In the genomic region with DNA sequence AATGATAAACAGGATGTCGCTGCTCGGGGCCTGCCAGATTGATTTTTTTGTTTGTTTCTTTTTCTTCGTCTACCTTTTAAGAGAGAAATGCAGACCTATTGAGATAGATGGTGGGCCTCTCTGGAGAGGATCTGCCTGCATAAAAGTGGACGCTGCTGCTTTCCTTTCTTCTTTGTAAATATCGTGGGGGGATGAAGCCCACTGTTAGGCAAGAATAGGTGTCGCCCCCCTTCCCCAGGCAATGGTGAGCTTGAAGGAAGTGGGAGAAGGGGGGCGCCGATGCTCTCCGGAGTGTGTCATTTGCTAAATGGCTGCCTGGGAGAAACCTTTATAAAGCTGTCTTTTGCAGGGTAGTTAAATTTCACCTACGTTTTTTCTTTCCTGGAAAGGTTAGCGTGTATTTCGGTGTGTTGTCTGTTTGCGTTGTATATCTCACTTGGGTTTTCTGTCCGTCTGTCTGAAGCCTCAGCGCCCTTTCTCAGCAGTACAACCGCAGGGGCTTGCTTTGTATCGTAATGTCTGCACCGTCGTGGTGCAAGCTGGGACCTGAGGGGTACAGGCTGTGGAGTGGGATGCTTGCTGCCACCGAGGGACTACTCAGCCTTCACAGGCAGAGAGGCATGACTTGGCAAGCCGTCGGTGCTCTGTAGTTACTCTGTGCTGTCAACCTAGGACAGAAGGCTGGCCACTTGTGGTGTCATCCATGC, we compare ENCODE assay signal across 8 mouse cellular contexts. TPM values are rescaled to one million over a fixed set of nuclear protein-coding genes. Genes with fewer than 3 reads are reported as not detected.
DNase-seq lines count a peak whose midpoint lies in the region; ATAC-seq and TF ChIP-seq lines count a peak whose summit lies in the region.

No protein-coding gene starts in this region.

- H3K79me3 ChIP-seq in C2C12 (ENCODE audit: low read depth), result peaks cover 56% of the 10 kb centered on the region

- peak; percentile 63 to 68 for DNase-seq in cerebellum, adult 18-20 months
- DNase-seq in liver, result peak; percentile 72
- peak; percentile 43 to 60 for DNase-seq in natural killer cell, adult 2 months (ENCODE audit: low spot score in 2 of 2)
- no peak for DNase-seq in ovary, postnatal 14 days (ENCODE audit: low spot score)

- H3K79me2 ChIP-seq in C2C12 (ENCODE audit: control insufficient read depth, insufficient read depth), result peaks cover 58% of the 10 kb centered on the region

- peak overlapping the region; percentile 68 for H3K4me3 ChIP-seq in C2C12 (ENCODE audit: insufficient read depth, poor library complexity, severe bottlenecking)

- H3K27me3 ChIP-seq in C2C12 (ENCODE audit: control insufficient read depth, insufficient read depth, insufficient read length), result no peaks in the 10 kb centered on the region

- H3ac ChIP-seq in C2C12 (ENCODE audit: control insufficient read depth, insufficient read length, low read depth), result peak overlapping the region; percentile 100

- H3K36me3 ChIP-seq in C2C12 (ENCODE audit: control insufficient read depth, insufficient read depth), result peaks cover 14% of the 10 kb centered on the region

- no peak for TF ChIP-seq CTCF in C2C12 (IDR thresholded peaks at IDR 0.05; ENCODE audit: control insufficient read depth, insufficient read depth, insufficient read length)

- ATAC-seq in cerebellum, adult (ENCODE audit: insufficient number of reproducible peaks, low FRiP score, low TSS enrichment), result no peak
- peak; percentile 40 for ATAC-seq in common myeloid progenitor, adult 5-6 weeks (replicated peaks; ENCODE audit: low read depth, poor library complexity, severe bottlenecking)
- peak; percentile 27 to 36; a peak in 3 of 4 replicates for ATAC-seq in hematopoietic stem cell, adult 5-6 weeks (replicated peaks in 1 of 2; ENCODE audit: insufficient read depth in 1 of 2, low FRiP score in 2 of 2, low TSS enrichment in 1 of 2, low read depth in 1 of 2, poor library complexity in 2 of 2, severe bottlenecking in 2 of 2)

TF ChIP-seq in C2C12, 6 proteins besides CTCF, POLR2A, EP300 and RAD21:
- TF ChIP-seq MYOD1 (IDR thresholded peaks at IDR 0.05; ENCODE audit: control insufficient read depth, insufficient read length, low read depth), result no peak
- TF ChIP-seq MYOG (IDR thresholded peaks at IDR 0.05; ENCODE audit: control insufficient read depth, extremely low read depth, insufficient read length), result no peak
- TF ChIP-seq USF1 (IDR thresholded peaks at IDR 0.05; ENCODE audit: low read depth), result no peak
- TF ChIP-seq MAX (IDR thresholded peaks at IDR 0.05), result no peak
- no peak for TF ChIP-seq FOSL1 (IDR thresholded peaks at IDR 0.05; ENCODE audit: insufficient read depth, low read length, poor library complexity, severe bottlenecking)
- TF ChIP-seq CEBPB (IDR thresholded peaks at IDR 0.05; ENCODE audit: low read depth), result no peak

RNA-seq across cellular contexts. Expression of a gene that starts 0.9 kb away (rescaled TPM):
- 45.0 TPM for polyA plus RNA-seq in C2C12 (2012; fragmentation: generic; extraction: Trizol)
- total RNA-seq in common myeloid progenitor, adult 5-6 weeks (2017), result 20.7 and 34.7 TPM in 2 replicates
- 19.9 and 25.0 TPM in 2 replicates for total RNA-seq in hematopoietic stem cell, adult 5-6 weeks (2017)

RNA-seq across cellular contexts. Expression of a gene that starts 56.5 kb away (rescaled TPM):
- polyA plus RNA-seq in C2C12 (2012; fragmentation: generic; extraction: Trizol), result 0.47 TPM
- total RNA-seq in common myeloid progenitor, adult 5-6 weeks (2017), result 1.1 and 4.4 TPM in 2 replicates
- total RNA-seq in hematopoietic stem cell, adult 5-6 weeks (2017), result 1.1 and 2.2 TPM in 2 replicates
